Mouse (Mus musculus) T-helper 2 cell (primary cell): ENCODE data around the gene Tmco3.

Experiments used
- in situ Hi-C: fragments of 300-600 bp; cut with MboI, MseI; formaldehyde crosslinking; loops from one replicate; pipeline ENCODE4 v1.15.1; 2025; ENCODE audit warnings: high pct_unique_total_duplicates

Gene Tmco3

GRCm38 (mm10) chr8:13360213-13360612, 72.2 kb downstream of the Tmco3 start:
- in situ Hi-C loops = no loop called here

DNA sequence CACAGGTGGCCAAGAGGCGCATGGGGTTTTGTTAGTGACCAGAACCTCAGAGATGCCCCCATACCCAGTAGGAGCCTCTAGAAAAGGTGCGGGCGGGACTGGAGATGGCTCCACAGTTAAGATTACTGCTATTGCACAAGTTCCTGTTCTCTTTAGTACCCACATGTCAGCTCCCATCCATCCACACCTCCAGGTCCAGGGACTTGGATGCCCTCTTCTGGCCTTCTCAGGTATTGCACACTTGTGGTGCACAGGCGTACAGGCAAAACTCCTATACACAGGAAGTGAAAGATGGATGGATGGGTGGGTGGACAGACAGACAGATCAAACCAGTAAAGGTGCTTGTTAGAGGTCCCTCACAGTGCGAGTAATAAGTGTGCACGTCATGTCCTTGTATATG, 73.9 kb downstream of the Tmco3 start:
- in situ Hi-C loops = no loop called here
